In the genomic region with DNA sequence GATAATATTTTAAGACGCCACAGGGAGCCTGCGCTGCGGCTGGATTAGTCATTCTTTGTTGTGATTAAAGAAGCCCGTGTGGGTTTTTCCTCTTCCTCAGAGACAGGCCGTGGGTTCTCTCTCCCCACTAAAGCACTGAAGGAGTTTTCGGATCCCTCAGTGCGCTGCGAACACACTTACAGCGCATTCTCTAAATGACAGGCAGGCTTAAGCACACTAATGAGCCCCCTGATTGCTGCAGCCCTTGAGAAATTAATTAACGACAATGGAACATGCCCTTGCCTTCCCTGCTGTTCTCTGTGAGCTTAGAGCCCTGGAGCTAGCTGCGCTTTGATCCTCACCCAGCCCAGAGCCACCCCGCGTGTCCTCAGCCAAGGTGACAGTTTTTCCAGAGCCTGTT, we compare ENCODE assay signal across 7 mouse cellular contexts.
DNase-seq lines count a peak whose midpoint lies in the region; ATAC-seq and TF ChIP-seq lines count a peak whose summit lies in the region.

No protein-coding gene starts in this region.

- H3K9me3 ChIP-seq in stomach, embryonic 16.5 days (replicated peaks; ENCODE audit: control insufficient read depth, low read length) = no peaks in the 10 kb centered on the region
- no peaks in the 10 kb centered on the region for H3K9me3 ChIP-seq in stomach, postnatal 0 days (ENCODE audit: control insufficient read depth, low read length)
- no peaks in the 10 kb centered on the region for H3K9me3 ChIP-seq in forebrain, embryonic 14.5 days (replicated peaks; ENCODE audit: control insufficient read depth, low read length)
- H3K9me3 ChIP-seq in limb, embryonic 14.5 days (ENCODE audit: control insufficient read depth, low read length) = no peaks in the 10 kb centered on the region
- H3K9me3 ChIP-seq in kidney, embryonic 15.5 days (replicated peaks) = no peaks in the 10 kb centered on the region

- no peak for TF ChIP-seq EP300 in stomach, postnatal 0 days (optimal IDR thresholded peaks at IDR 0.05)

- no peak for TF ChIP-seq POLR2A in limb, embryonic 14.5 days (IDR thresholded peaks at IDR 0.05; ENCODE audit: borderline replicate concordance, extremely low read depth, insufficient read depth, insufficient read length)

- no peak for ATAC-seq in stomach, embryonic 16.5 days (ENCODE audit: insufficient read depth, low FRiP score)
- no peak for ATAC-seq in stomach, postnatal 0 days (ENCODE audit: low FRiP score, low TSS enrichment)
- ATAC-seq in forebrain, embryonic 14.5 days = peak; percentile 93
- no peak for ATAC-seq in limb, embryonic 14.5 days (ENCODE audit: low FRiP score, low read depth)
- ATAC-seq in kidney, embryonic 15.5 days (replicated peaks; ENCODE audit: low FRiP score) = no peak

- no peak for DNase-seq in stomach, postnatal 0 days (ENCODE audit: low spot score)
- peak; percentile 91 for DNase-seq in forebrain, embryonic 14.5 days (ENCODE audit: low spot score)
- DNase-seq in limb, embryonic 14.5 days (ENCODE audit: low spot score) = no peak
- DNase-seq in retina, postnatal 1 day = peak; percentile 91
- DNase-seq in liver = no peak

- no peaks in the 10 kb centered on the region for H3K4me1 ChIP-seq in stomach, embryonic 16.5 days (ENCODE audit: control insufficient read depth, insufficient read depth, low read length)
- no peaks in the 10 kb centered on the region for H3K4me1 ChIP-seq in stomach, postnatal 0 days (replicated peaks; ENCODE audit: control insufficient read depth, insufficient read depth)
- peaks cover 19% of the 10 kb centered on the region for H3K4me1 ChIP-seq in forebrain, embryonic 14.5 days (ENCODE audit: control insufficient read depth, insufficient read depth, low read length)
- H3K4me1 ChIP-seq in limb, embryonic 14.5 days (ENCODE audit: control insufficient read depth, insufficient read depth, low read length) = 0 out of 2 replicates have a peak, but pooled peaks cover 6% of the 10 kb centered on the region
- H3K4me1 ChIP-seq in kidney, embryonic 15.5 days = 0 out of 2 replicates have a peak, but pooled peaks cover 3% of the 10 kb centered on the region

- no peaks in the 10 kb centered on the region for H3K36me3 ChIP-seq in stomach, embryonic 16.5 days (ENCODE audit: control insufficient read depth, insufficient read depth, low read length)
- H3K36me3 ChIP-seq in stomach, postnatal 0 days (ENCODE audit: control insufficient read depth, insufficient read depth, low read length) = no peaks in the 10 kb centered on the region
- H3K36me3 ChIP-seq in forebrain, embryonic 14.5 days (ENCODE audit: control insufficient read depth, insufficient read depth, low read length) = no peaks in the 10 kb centered on the region
- no peaks in the 10 kb centered on the region for H3K36me3 ChIP-seq in limb, embryonic 14.5 days (ENCODE audit: control insufficient read depth, insufficient read depth, low read length)
- H3K36me3 ChIP-seq in kidney, embryonic 15.5 days = no peaks in the 10 kb centered on the region

- peak overlapping the region; percentile 36; the same call in 1 of the 2 replicates for H3K9ac ChIP-seq in stomach, embryonic 16.5 days (ENCODE audit: low read length)
- H3K9ac ChIP-seq in stomach, postnatal 0 days (ENCODE audit: low read length) = no peak overlapping the region
- H3K9ac ChIP-seq in forebrain, embryonic 14.5 days (ENCODE audit: low read length) = peak overlapping the region; percentile 18; the same call in 1 of the 2 replicates
- H3K9ac ChIP-seq in limb, embryonic 14.5 days (ENCODE audit: low read depth, low read length, severe bottlenecking) = no peak overlapping the region
- no peak overlapping the region for H3K9ac ChIP-seq in kidney, embryonic 15.5 days

- H3K27ac ChIP-seq in stomach, embryonic 16.5 days (ENCODE audit: low read length) = no peak overlapping the region
- no peak overlapping the region for H3K27ac ChIP-seq in stomach, postnatal 0 days (replicated peaks)
- peak overlapping the region; percentile 58; the same call in 1 of the 2 replicates for H3K27ac ChIP-seq in forebrain, embryonic 14.5 days (ENCODE audit: low read depth, low read length)
- no peak overlapping the region for H3K27ac ChIP-seq in limb, embryonic 14.5 days (replicated peaks; ENCODE audit: low read depth, low read length)
- H3K27ac ChIP-seq in kidney, embryonic 15.5 days = no peak overlapping the region

- no peaks in the 10 kb centered on the region for H3K27me3 ChIP-seq in stomach, embryonic 16.5 days (ENCODE audit: control insufficient read depth, insufficient read depth, low read length)
- H3K27me3 ChIP-seq in stomach, postnatal 0 days (ENCODE audit: control insufficient read depth, insufficient read depth, low read length) = no peaks in the 10 kb centered on the region
- no peaks in the 10 kb centered on the region for H3K27me3 ChIP-seq in forebrain, embryonic 14.5 days (replicated peaks; ENCODE audit: control insufficient read depth, insufficient read depth, low read length)
- no peaks in the 10 kb centered on the region for H3K27me3 ChIP-seq in limb, embryonic 14.5 days (ENCODE audit: control insufficient read depth, insufficient read depth, low read length)
- 0 out of 2 replicates have a peak, but pooled peaks cover 2% of the 10 kb centered on the region for H3K27me3 ChIP-seq in kidney, embryonic 15.5 days

- no peak for TF ChIP-seq CTCF in stomach, postnatal 0 days (IDR thresholded peaks at IDR 0.05; ENCODE audit: low read depth)

- 45% methylated on average over 13 of the region's 13 CpGs for WGBS in stomach, embryonic 16.5 days
- WGBS in stomach, postnatal 0 days = 42% methylated on average over 13 of the region's 13 CpGs
- under 1% methylated on average over 13 of the region's 13 CpGs for WGBS in forebrain, embryonic 14.5 days
- 13% methylated on average over 13 of the region's 13 CpGs for WGBS in limb, embryonic 14.5 days
- WGBS in kidney, embryonic 15.5 days = 40% methylated on average over 13 of the region's 13 CpGs

- H3K4me2 ChIP-seq in stomach, embryonic 16.5 days (ENCODE audit: low read depth, low read length) = no peak overlapping the region
- H3K4me2 ChIP-seq in stomach, postnatal 0 days (replicated peaks; ENCODE audit: low read depth) = no peak overlapping the region
- peak overlapping the region; percentile 40 for H3K4me2 ChIP-seq in forebrain, embryonic 14.5 days (ENCODE audit: low read length)
- H3K4me2 ChIP-seq in limb, embryonic 14.5 days (replicated peaks; ENCODE audit: low read depth, low read length, severe bottlenecking) = peak overlapping the region; percentile 16; the same call in 1 of the 2 replicates
- H3K4me2 ChIP-seq in kidney, embryonic 15.5 days = no peak overlapping the region

- H3K4me3 ChIP-seq in stomach, embryonic 16.5 days (replicated peaks; ENCODE audit: low read length) = no peak overlapping the region
- H3K4me3 ChIP-seq in stomach, postnatal 0 days (ENCODE audit: low read depth, low read length) = no peak overlapping the region
- peak overlapping the region; percentile 13; the same call in 1 of the 2 replicates for H3K4me3 ChIP-seq in forebrain, embryonic 14.5 days (ENCODE audit: low read depth, low read length)
- no peak overlapping the region for H3K4me3 ChIP-seq in limb, embryonic 14.5 days (replicated peaks; ENCODE audit: low read length)
- no peak overlapping the region for H3K4me3 ChIP-seq in kidney, embryonic 15.5 days (replicated peaks)

Comparison
In these comparisons a context has a peak if more than half of its experiments do, and no peak if none do; other contexts are left out.
1. H3K9ac ChIP-seq: peak in stomach, embryonic 16.5 days (single experiment) and forebrain, embryonic 14.5 days (single experiment); none in stomach, postnatal 0 days (single experiment), limb, embryonic 14.5 days (single experiment) and kidney, embryonic 15.5 days (single experiment).
2. H3K4me2 ChIP-seq: peak in forebrain, embryonic 14.5 days (single experiment) and limb, embryonic 14.5 days (single experiment); none in stomach, embryonic 16.5 days (single experiment), stomach, postnatal 0 days (single experiment) and kidney, embryonic 15.5 days (single experiment).
3. DNase-seq: peak in forebrain, embryonic 14.5 days (single experiment) and retina, postnatal 1 day (single experiment); none in stomach, postnatal 0 days (single experiment), limb, embryonic 14.5 days (single experiment) and liver (single experiment).